12 mouse cellular contexts compared by ENCODE assay signal in genomic region chr9:79004296-79004980, GRCm38 (mm10).
DNase-seq lines count a peak whose midpoint lies in the region; ATAC-seq lines count a peak whose summit lies in the region.
"Had no signal": no experiment of that assay in that cellular context is flagged by ENCODE, and none has a peak within 500 bp of the region (broad histone marks: within the 10 kb centered on the region; RNA-seq: fewer than 3 reads in every experiment).

No protein-coding gene starts in this region.

- ATAC-seq in frontal cortex, adult (ENCODE audit: low TSS enrichment): no peak
- ATAC-seq in megakaryocyte, adult 5-6 weeks (ENCODE audit: poor library complexity, severe bottlenecking): no peak
- ATAC-seq in erythroid progenitor cell, adult 5-6 weeks (replicated peaks; ENCODE audit: low FRiP score, poor library complexity, severe bottlenecking): no peak
- ATAC-seq: activated CD4-positive, CD25-positive, alpha-beta regulatory T cell, adult 4 months had no signal

- peak; percentile 5 for DNase-seq in frontal cortex, postnatal 36 days (ENCODE audit: low spot score in 2 of 2)
- peak; percentile 6 for DNase-seq in right cerebral cortex, postnatal 14 days
- DNase-seq in right cerebral cortex, postnatal 25 days: no peak
- DNase-seq in layer of hippocampus, adult 18-20 months (ENCODE audit: low spot score in 2 of 2): peak; percentile 64 to 85
- no peak for DNase-seq in heart, postnatal 4 days
- DNase-seq: heart, adult 2 months; kidney, adult 11 months; thymus, postnatal 36 days had no signal

Comparison
In these comparisons a context has a peak if more than half of its experiments do, and no peak if none do; other contexts are left out.
1. DNase-seq: peak in frontal cortex, postnatal 36 days (2 of 2), right cerebral cortex, postnatal 14 days (single experiment) and layer of hippocampus, adult 18-20 months (2 of 2); none in right cerebral cortex, postnatal 25 days (single experiment) and heart, postnatal 4 days (single experiment).